Mouse (Mus musculus) thymus, adult 2 months (tissue): ENCODE results near the gene Txnrd2.

ENCODE experiments used
- CTCF ChIP-seq: fragments of 200-500 bp; IDR thresholded peaks from 2 replicates; pipeline ENCODE4 v1.5.1; 2012; ENCODE audit warnings: mild to moderate bottlenecking, control low read depth, low read length, moderate library complexity, borderline replicate concordance; ENCODE audit not compliant: control insufficient read depth, poor library complexity, insufficient read depth; ENCODE audit errors: extremely low read depth
- POLR2A ChIP-seq: fragments of 200-500 bp; IDR thresholded peaks from 2 replicates; pipeline ENCODE4 v1.6.1; 2012; ENCODE audit warnings: mild to moderate bottlenecking, low read length, control low read depth, moderate library complexity; ENCODE audit not compliant: control insufficient read depth, poor library complexity, insufficient read depth; ENCODE audit errors: extremely low read depth

- TF ChIP-seq CTCF (no peak), POLR2A (no peak)
Observed at GRCm38 (mm10) chr16:18423203-18423914, 2.8 kb upstream of the Txnrd2 start.
